12 mouse cellular contexts compared by ENCODE assay signal in genomic region chr4:107006229-107006628, GRCm38 (mm10).
A peak's percentile ranks its signal among the peaks of the same experiment; 100 is the strongest.
DNase-seq lines count a peak whose midpoint lies in the region; ATAC-seq lines count a peak whose summit lies in the region.
"Had no signal": no experiment of that assay in that cellular context is flagged by ENCODE, and none has a peak within 500 bp of the region (broad histone marks: within the 10 kb centered on the region; RNA-seq: fewer than 3 reads in every experiment).

No protein-coding gene starts in this region.

- ATAC-seq in forebrain, embryonic 15.5 days (replicated peaks) = no peak
- ATAC-seq: forebrain, embryonic 14.5 days had no signal

- no peak overlapping the region for H3K9ac ChIP-seq in forebrain, embryonic 15.5 days (replicated peaks)
- H3K9ac ChIP-seq: embryonic facial prominence, embryonic 13.5 days; limb, embryonic 12.5 days had no signal

- no peaks in the 10 kb centered on the region for H3K27me3 ChIP-seq in forebrain, embryonic 15.5 days
- H3K27me3 ChIP-seq: embryonic facial prominence, embryonic 13.5 days; limb, embryonic 12.5 days had no signal

- 82% methylated on average over 4 of the region's 4 CpGs for WGBS in forebrain, embryonic 15.5 days

- DNase-seq in lung, adult 18-20 months = peak; percentile 30 to 37
- no peak for DNase-seq in lung, postnatal 14 days
- peak; percentile 63 to 64 for DNase-seq in cerebellum, postnatal 14 days
- DNase-seq in kidney, postnatal 10 days = peak; percentile 61
- DNase-seq in natural killer cell, adult 2 months (ENCODE audit: low spot score in 2 of 2) = peak; percentile 65 to 78
- DNase-seq in heart, adult 18-20 months = no peak
- DNase-seq: heart, adult 11 months; heart, postnatal 36 days had no signal

- no peak overlapping the region for H3K4me2 ChIP-seq in forebrain, embryonic 15.5 days (replicated peaks)
- H3K4me2 ChIP-seq: embryonic facial prominence, embryonic 13.5 days; limb, embryonic 12.5 days had no signal

- peaks cover 21% of the 10 kb centered on the region for H3K4me1 ChIP-seq in forebrain, embryonic 15.5 days

- no peaks in the 10 kb centered on the region for H3K36me3 ChIP-seq in forebrain, embryonic 15.5 days

- H3K9me3 ChIP-seq in forebrain, embryonic 15.5 days = no peaks in the 10 kb centered on the region
- H3K9me3 ChIP-seq: embryonic facial prominence, embryonic 13.5 days; limb, embryonic 12.5 days had no signal

- no peak overlapping the region for H3K27ac ChIP-seq in forebrain, embryonic 15.5 days (replicated peaks)
- H3K27ac ChIP-seq: embryonic facial prominence, embryonic 13.5 days; limb, embryonic 12.5 days had no signal

- no peak overlapping the region for H3K4me3 ChIP-seq in forebrain, embryonic 15.5 days
- H3K4me3 ChIP-seq: embryonic facial prominence, embryonic 13.5 days; limb, embryonic 12.5 days had no signal

Comparison
In these comparisons a context has a peak if more than half of its experiments do, and no peak if none do; other contexts are left out.
1. DNase-seq: peak in lung, adult 18-20 months (2 of 2), cerebellum, postnatal 14 days (2 of 2), kidney, postnatal 10 days (single experiment) and natural killer cell, adult 2 months (2 of 2); none in lung, postnatal 14 days (single experiment) and heart, adult 18-20 months (0 of 2).